Mouse (Mus musculus) WW6 (cell line): ENCODE results near the gene Ccdc15.

Experiments
- DNase-seq: peaks from one replicate; pipeline ENCODE4 v3.0.0-alpha.2; 2013; ENCODE audit warnings: low read depth, low spot score

The Ccdc15 gene

GRCm38 (mm10) chr9:37232201-37233195 is 115.7 kb downstream of the Ccdc15 start:
- no peak for DNase-seq

GRCm38 (mm10) chr9:37230486-37231195 is 117.6 kb downstream of the Ccdc15 start:
- DNase-seq, result no peak

GRCm38 (mm10) chr9:37229880-37230325 is 118.3 kb downstream of the Ccdc15 start:
- no peak for DNase-seq
